Mouse (Mus musculus) liver, embryonic 14.5 days (tissue): ENCODE measurements at regions not wholly inside any gene's neighbourhood (a gene's known extent, or its start where the extent isn't known, plus 50 kb on each side); places are given as distances from the start of the nearest gene placed in this dataset.

Experiments
- CTCF ChIP-seq: IDR thresholded peaks from 2 replicates; pipeline ENCODE4 v1.5.1; 2016; ENCODE audit warnings: antibody characterized with exemption, low read depth, control low read depth
- EP300 ChIP-seq: IDR thresholded peaks from 2 replicates; pipeline ENCODE4 v1.6.1; 2016; ENCODE audit warnings: antibody characterized with exemption, low read depth

DNA sequence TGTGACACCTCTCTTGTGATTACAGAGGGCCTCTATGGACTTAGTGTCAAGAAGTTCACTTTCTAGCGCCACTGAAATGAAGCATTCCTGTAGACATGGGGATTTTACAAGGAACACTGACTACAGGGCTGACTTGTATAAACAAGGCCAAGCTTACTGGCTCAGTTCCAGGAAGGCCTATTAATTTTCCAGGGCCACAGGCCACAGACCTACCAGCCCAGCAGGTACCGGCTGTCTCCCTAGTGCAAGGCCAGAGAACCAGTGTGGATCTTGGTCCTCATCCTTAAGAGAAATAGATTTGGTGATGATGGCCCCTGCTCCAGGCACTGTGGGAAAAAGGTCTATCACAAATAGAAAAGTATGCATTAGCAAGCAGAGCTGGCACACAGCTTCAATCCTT, 359.4 kb downstream of the Hs3st3b1 start:
- TF ChIP-seq EP300, result no peak
- no peak for TF ChIP-seq CTCF
